Mouse (Mus musculus): ENCODE results near the gene Dnajc1.
A peak's percentile ranks its signal among the peaks of the same experiment; 100 is the strongest.

Gene Dnajc1

GRCm38 (mm10) chr2:18307440-18308305, 85.0 kb downstream of the Dnajc1 start:
- DNase-seq (ENCODE audit: low read depth, low spot score): peak; percentile 40

- DNase-seq (ENCODE audit: low read depth, low spot score): no peak
Observed at GRCm38 (mm10) chr2:18300949-18301348, 91.7 kb downstream of the Dnajc1 start.

- no peak for DNase-seq (ENCODE audit: low read depth, low spot score)
Observed at GRCm38 (mm10) chr2:18285175-18285574, 107.5 kb downstream of the Dnajc1 start.

- DNase-seq (ENCODE audit: low read depth, low spot score): no peak
Observed at GRCm38 (mm10) chr2:18265736-18266135, 126.9 kb downstream of the Dnajc1 start.

- no peak for DNase-seq (ENCODE audit: low read depth, low spot score)
Observed at GRCm38 (mm10) chr2:18264579-18264978, 128.1 kb downstream of the Dnajc1 start.

GRCm38 (mm10) chr2:18262298-18262697, 130.3 kb downstream of the Dnajc1 start:
- DNase-seq (ENCODE audit: low read depth, low spot score): no peak

- DNase-seq (ENCODE audit: low read depth, low spot score): no peak
Observed at GRCm38 (mm10) chr2:18249224-18249623, 143.4 kb downstream of the Dnajc1 start.

- DNase-seq (ENCODE audit: low read depth, low spot score): no peak
Observed at GRCm38 (mm10) chr2:18235524-18235923, 157.1 kb downstream of the Dnajc1 start.

GRCm38 (mm10) chr2:18232883-18233567, 159.6 kb downstream of the Dnajc1 start:
- no peak for DNase-seq (ENCODE audit: low read depth, low spot score)

GRCm38 (mm10) chr2:18231143-18231542, 161.5 kb downstream of the Dnajc1 start:
- DNase-seq (ENCODE audit: low read depth, low spot score): no peak

GRCm38 (mm10) chr2:18229279-18229678, 163.4 kb downstream of the Dnajc1 start:
- peak; percentile 38 for DNase-seq (ENCODE audit: low read depth, low spot score)

- peak; percentile 25 for DNase-seq (ENCODE audit: low read depth, low spot score)
Observed at GRCm38 (mm10) chr2:18228486-18229062, 164.1 kb downstream of the Dnajc1 start.

- no peak for DNase-seq (ENCODE audit: low read depth, low spot score)
Observed at GRCm38 (mm10) chr2:18219569-18219968, 173.1 kb downstream of the Dnajc1 start.

GRCm38 (mm10) chr2:18219136-18219535, 173.5 kb downstream of the Dnajc1 start:
- no peak for DNase-seq (ENCODE audit: low read depth, low spot score)

- DNase-seq (ENCODE audit: low read depth, low spot score): no peak
Observed at GRCm38 (mm10) chr2:18218500-18218899, 174.1 kb downstream of the Dnajc1 start.

- no peak for DNase-seq (ENCODE audit: low read depth, low spot score)
Observed at GRCm38 (mm10) chr2:18217867-18218266, 174.8 kb downstream of the Dnajc1 start.

GRCm38 (mm10) chr2:18214031-18214430, 178.6 kb downstream of the Dnajc1 start:
- no peak for DNase-seq (ENCODE audit: low read depth, low spot score)

- no peak for DNase-seq (ENCODE audit: low read depth, low spot score)
Observed at GRCm38 (mm10) chr2:18209948-18210347, 182.7 kb downstream of the Dnajc1 start.

- DNase-seq (ENCODE audit: low read depth, low spot score): no peak
Observed at GRCm38 (mm10) chr2:18209211-18209823, 183.3 kb downstream of the Dnajc1 start.

- no peak for DNase-seq (ENCODE audit: low read depth, low spot score)
Observed at GRCm38 (mm10) chr2:18208578-18208977, 184.1 kb downstream of the Dnajc1 start.

GRCm38 (mm10) chr2:18206811-18207210, 185.8 kb downstream of the Dnajc1 start:
- DNase-seq (ENCODE audit: low read depth, low spot score): no peak

- peak; percentile 56 for DNase-seq (ENCODE audit: low read depth, low spot score)
Observed at GRCm38 (mm10) chr2:18205118-18205517, 187.5 kb downstream of the Dnajc1 start.

Data from forelimb bud, embryonic 11.5 days (tissue).